Mouse (Mus musculus): ENCODE measurements at regions not wholly inside any gene's neighbourhood (a gene's known extent, or its start where the extent isn't known, plus 50 kb on each side); places are given as distances from the start of the nearest gene placed in this dataset.

GRCm38 (mm10) chr16:30732770-30733415, 133.4 kb downstream of the Fam43a start:
- no peak overlapping the region for H3K4me2 ChIP-seq (ENCODE audit: low read depth, low read length)
- no peak for ATAC-seq
- H3K27ac ChIP-seq, result no peak overlapping the region
- no peak for TF ChIP-seq CTCF (IDR thresholded peaks at IDR 0.05; ENCODE audit: low read depth)
- no peaks in the 10 kb centered on the region for H3K9me3 ChIP-seq (ENCODE audit: low read length)
- no peaks in the 10 kb centered on the region for H3K27me3 ChIP-seq (ENCODE audit: insufficient read depth, low read length)
- H3K36me3 ChIP-seq (ENCODE audit: insufficient read depth, low read length), result no peaks in the 10 kb centered on the region
- H3K9ac ChIP-seq (replicated peaks; ENCODE audit: low read length), result no peak overlapping the region
- H3K4me3 ChIP-seq (ENCODE audit: low read length), result no peak overlapping the region
- H3K4me1 ChIP-seq (ENCODE audit: insufficient read depth, low read length), result peaks cover 6% of the 10 kb centered on the region; the same call in 1 of the 2 replicates
- DNase-seq (ENCODE audit: low spot score), result no peak
- 65% methylated on average over 9 of the region's 9 CpGs for WGBS

- no peak for ATAC-seq
- WGBS, result 84% methylated on average over 11 of the region's 11 CpGs
- Histone ChIP-seq H3K4me1 (ENCODE audit: insufficient read depth, low read length) (peaks cover 6% of the 10 kb centered on the region; the same call in 1 of the 2 replicates), H3K4me2 (ENCODE audit: low read depth, low read length) (no peak overlapping the region), H3K4me3 (ENCODE audit: low read length) (no peak overlapping the region), H3K9ac (replicated peaks; ENCODE audit: low read length) (no peak overlapping the region), H3K27ac (no peak overlapping the region), H3K27me3 (ENCODE audit: insufficient read depth, low read length) (no peaks in the 10 kb centered on the region), H3K9me3 (ENCODE audit: low read length) (no peaks in the 10 kb centered on the region), H3K36me3 (ENCODE audit: insufficient read depth, low read length) (no peaks in the 10 kb centered on the region)
- no peak for DNase-seq (ENCODE audit: low spot score)
- TF ChIP-seq CTCF (IDR thresholded peaks at IDR 0.05; ENCODE audit: low read depth), result no peak
Observed at GRCm38 (mm10) chr16:30733478-30733877, 134.0 kb downstream of the Fam43a start.

- 59% methylated on average over 3 of the region's 3 CpGs for WGBS
- H3K27me3 ChIP-seq (ENCODE audit: insufficient read depth, low read length), result no peaks in the 10 kb centered on the region
- no peak for ATAC-seq
Observed at GRCm38 (mm10) chr16:30735360-30735759, 135.8 kb downstream of the Fam43a start.

DNA sequence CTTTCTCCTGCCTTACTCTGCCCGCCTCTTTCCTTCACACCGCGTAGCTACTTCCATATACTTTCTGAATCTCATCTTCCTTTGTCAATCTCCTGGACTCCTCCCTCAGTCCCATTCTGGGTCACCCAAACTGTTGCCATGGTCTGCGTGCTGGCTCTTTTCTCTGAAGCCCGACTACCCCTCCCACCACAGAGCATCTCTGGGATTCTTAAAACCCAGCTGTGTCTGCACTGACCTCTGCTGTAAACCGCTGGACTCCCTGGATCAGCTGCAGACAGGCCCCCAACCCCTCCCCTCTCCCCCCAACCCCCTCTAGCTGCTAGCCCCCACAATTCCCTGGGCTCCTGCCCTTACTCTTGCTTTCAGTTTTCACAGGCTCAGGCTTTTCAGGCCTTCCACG, 136.4 kb downstream of the Fam43a start:
- DNase-seq (ENCODE audit: low spot score) (no peak), ATAC-seq (0 out of 2 replicates have a peak, but pooled peaks have one; percentile 42)
- no peak overlapping the region for H3K27ac ChIP-seq
- no peak overlapping the region for H3K9ac ChIP-seq (replicated peaks; ENCODE audit: low read length)
- peaks cover 6% of the 10 kb centered on the region; the same call in 1 of the 2 replicates for H3K4me1 ChIP-seq (ENCODE audit: insufficient read depth, low read length)
- H3K4me3 ChIP-seq (ENCODE audit: low read length), result no peak overlapping the region
- no peaks in the 10 kb centered on the region for H3K36me3 ChIP-seq (ENCODE audit: insufficient read depth, low read length)
- no peaks in the 10 kb centered on the region for H3K9me3 ChIP-seq (ENCODE audit: low read length)
- no peak overlapping the region for H3K4me2 ChIP-seq (ENCODE audit: low read depth, low read length)
- H3K27me3 ChIP-seq (ENCODE audit: insufficient read depth, low read length), result no peaks in the 10 kb centered on the region
- 38% methylated on average over 7 of the region's 7 CpGs for WGBS
- TF ChIP-seq CTCF (IDR thresholded peaks at IDR 0.05; ENCODE audit: low read depth), result no peak

More at GRCm38 (mm10) chr16:30735360-30735759, 135.8 kb downstream of the Fam43a start:
- Histone ChIP-seq H3K4me3 (ENCODE audit: low read length) (no peak overlapping the region), H3K9ac (replicated peaks; ENCODE audit: low read length) (no peak overlapping the region), H3K27ac (no peak overlapping the region), H3K9me3 (ENCODE audit: low read length) (no peaks in the 10 kb centered on the region), H3K36me3 (ENCODE audit: insufficient read depth, low read length) (no peaks in the 10 kb centered on the region), H3K4me1 (ENCODE audit: insufficient read depth, low read length) (peaks cover 6% of the 10 kb centered on the region; the same call in 1 of the 2 replicates), H3K4me2 (ENCODE audit: low read depth, low read length) (no peak overlapping the region)
- no peak for TF ChIP-seq CTCF (IDR thresholded peaks at IDR 0.05; ENCODE audit: low read depth)
- no peak for DNase-seq (ENCODE audit: low spot score)

- H3K4me3 ChIP-seq (ENCODE audit: low read length), result no peak overlapping the region
- TF ChIP-seq CTCF (IDR thresholded peaks at IDR 0.05; ENCODE audit: low read depth), result no peak
- H3K9ac ChIP-seq (replicated peaks; ENCODE audit: low read length), result peak overlapping the region; percentile 30; the same call in 1 of the 2 replicates
- WGBS, result 52% methylated on average over 17 of the region's 17 CpGs
- H3K36me3 ChIP-seq (ENCODE audit: insufficient read depth, low read length), result no peaks in the 10 kb centered on the region
- no peaks in the 10 kb centered on the region for H3K9me3 ChIP-seq (ENCODE audit: low read length)
- DNase-seq (ENCODE audit: low spot score) (peak; percentile 29), ATAC-seq (peak; percentile 72; the same call in 1 of the 2 replicates)
- no peaks in the 10 kb centered on the region for H3K27me3 ChIP-seq (ENCODE audit: insufficient read depth, low read length)
- H3K4me2 ChIP-seq (ENCODE audit: low read depth, low read length), result no peak overlapping the region
- peak overlapping the region; percentile 56; the same call in 1 of the 2 replicates for H3K27ac ChIP-seq
- peaks cover 6% of the 10 kb centered on the region; the same call in 1 of the 2 replicates for H3K4me1 ChIP-seq (ENCODE audit: insufficient read depth, low read length)
Observed at GRCm38 (mm10) chr16:30736662-30737326, 137.3 kb downstream of the Fam43a start.

- no peaks in the 10 kb centered on the region for H3K27me3 ChIP-seq (ENCODE audit: insufficient read depth, low read length)
- H3K4me2 ChIP-seq (ENCODE audit: low read depth, low read length), result no peak overlapping the region
- DNase-seq (ENCODE audit: low spot score) (no peak), ATAC-seq (peak; percentile 5; the same call in 1 of the 2 replicates)
- no peaks in the 10 kb centered on the region for H3K36me3 ChIP-seq (ENCODE audit: insufficient read depth, low read length)
- H3K9ac ChIP-seq (replicated peaks; ENCODE audit: low read length), result no peak overlapping the region
- no peak for TF ChIP-seq CTCF (IDR thresholded peaks at IDR 0.05; ENCODE audit: low read depth)
- H3K27ac ChIP-seq, result no peak overlapping the region
- no peak overlapping the region for H3K4me3 ChIP-seq (ENCODE audit: low read length)
- H3K4me1 ChIP-seq (ENCODE audit: insufficient read depth, low read length), result peaks cover 6% of the 10 kb centered on the region; the same call in 1 of the 2 replicates
- 87% methylated on average over 8 of the region's 8 CpGs for WGBS
- no peaks in the 10 kb centered on the region for H3K9me3 ChIP-seq (ENCODE audit: low read length)
Observed at GRCm38 (mm10) chr16:30737524-30737923, 138.0 kb downstream of the Fam43a start.

Data from hindbrain, postnatal 0 days (tissue).